Mouse (Mus musculus) CH12.LX (cell line): ENCODE results near the gene Gfpt1. TPM values are rescaled to one million over a fixed set of nuclear protein-coding genes. Genes with fewer than 3 reads are reported as not detected.

ENCODE experiments used
- polyA plus RNA-seq: library from polyadenylated mRNA; unstranded; fragments of >175 nt; gene quantifications from 2 replicates; pipeline ENCODE4 v1.2.1, GENCODE M21; 2012; ENCODE audit warnings: low read depth; ENCODE audit not compliant: insufficient read length
- total RNA-seq, 2 experiments: library from RNA; depleted of rRNA; stranded (reverse); fragments of 300-350 nt in 1 of 2; fragments of >200 nt in 1 of 2; gene quantifications; 2 replicates each; pipeline ENCODE4 v1.2.3; 2012 to 2014

The Gfpt1 gene
- total and polyA plus RNA-seq, 3 experiments, result 24.9 to 35.3 (median 32.1) TPM

Other genes with a start within 250 kb of the Gfpt1 start
- 10.7 and 10.8 TPM in 2 replicates for gene Anxa4, start 249.3 kb upstream of the Gfpt1 start, total RNA-seq (2012; rRNA removed)
- 17.1 and 18.4 TPM in 2 replicates for gene Anxa4, start 249.3 kb upstream of the Gfpt1 start, total RNA-seq (2014; rRNA removed)
- 13.7 and 18.1 TPM in 2 replicates for gene Anxa4, start 249.3 kb upstream of the Gfpt1 start, polyA plus RNA-seq
- gene Aak1, start 193.3 kb upstream of the Gfpt1 start, total RNA-seq (2012; rRNA removed), result 5.4 and 7.1 TPM in 2 replicates
- gene Aak1, start 193.3 kb upstream of the Gfpt1 start, total RNA-seq (2014; rRNA removed), result 2.1 and 2.8 TPM in 2 replicates
- gene Aak1, start 193.3 kb upstream of the Gfpt1 start, polyA plus RNA-seq, result 18.8 and 21.0 TPM in 2 replicates
- 93.8 and 109 TPM in 2 replicates for gene Nfu1, start 33.6 kb upstream of the Gfpt1 start, total RNA-seq (2012; rRNA removed)
- gene Nfu1, start 33.6 kb upstream of the Gfpt1 start, total RNA-seq (2014; rRNA removed), result 148 and 195 TPM in 2 replicates
- gene Nfu1, start 33.6 kb upstream of the Gfpt1 start, polyA plus RNA-seq, result 133 and 146 TPM in 2 replicates
- gene D6Ertd527e, start 61.9 kb downstream of the Gfpt1 start, total RNA-seq (2012; rRNA removed), result 0.08 and 0.34 TPM in 2 replicates
- not detected in 2 replicates for gene D6Ertd527e, start 61.9 kb downstream of the Gfpt1 start, total RNA-seq (2014; rRNA removed)
- gene D6Ertd527e, start 61.9 kb downstream of the Gfpt1 start, polyA plus RNA-seq, result 0.10 TPM in 1 of 2 replicates, not detected in the other